Mouse (Mus musculus) MEL (cell line): ENCODE data around the gene Ssh3. TPM values are rescaled to one million over a fixed set of nuclear protein-coding genes. Genes with fewer than 3 reads are reported as not detected.

ENCODE experiments used
- DNase-seq: peaks from one replicate; pipeline ENCODE4 v3.0.0; 2011; ENCODE audit warnings: low read depth, low spot score
- H3K27ac ChIP-seq: 2 replicates; pipeline ENCODE4 v1.5.1; 2012; ENCODE audit warnings: low read depth, mild to moderate bottlenecking, control low read depth, low read length, moderate library complexity; ENCODE audit not compliant: control insufficient read depth
- H3K27me3 ChIP-seq, 2 experiments: fragments of 150-350 bp in 1 of 2; sonication (generic) in 1 of 2; 2 replicates each; pipeline ENCODE4 v1.6.1; 2012; ENCODE audit warnings: low read length in 2 of 2, mild to moderate bottlenecking in 2 of 2, improper control_type of control experiment in 1 of 2, moderate library complexity in 1 of 2; ENCODE audit not compliant: insufficient read depth in 2 of 2, control insufficient read depth in 1 of 2
- H3K36me3 ChIP-seq, 2 experiments: 2 replicates each; pipeline ENCODE4 v1.6.1; 2012 to 2014; ENCODE audit warnings: low read length in 2 of 2, improper control_type of control experiment in 1 of 2, inconsistent platforms in 1 of 2, mild to moderate bottlenecking in 1 of 2; ENCODE audit not compliant: insufficient read depth in 2 of 2, control insufficient read depth in 1 of 2
- H3K4me1 ChIP-seq, 2 experiments: fragments of 150-350 bp in 1 of 2; sonication (generic) in 1 of 2; 2 replicates each; pipeline ENCODE4 v1.6.1; 2012; ENCODE audit warnings: low read length in 2 of 2, improper control_type of control experiment in 1 of 2, mild to moderate bottlenecking in 1 of 2; ENCODE audit not compliant: insufficient read depth in 2 of 2, control insufficient read depth in 1 of 2
- H3K4me3 ChIP-seq, 2 experiments: fragments of 150-350 bp in 1 of 2; sonication (generic) in 1 of 2; 2 replicates each; pipeline ENCODE4 v1.5.1; 2012; ENCODE audit warnings: low read depth in 2 of 2, low read length in 2 of 2, mild to moderate bottlenecking in 2 of 2, moderate library complexity in 2 of 2, control low read depth in 1 of 2, improper control_type of control experiment in 1 of 2; ENCODE audit not compliant: control insufficient read depth in 1 of 2, insufficient read depth in 1 of 2
- H3K79me2 ChIP-seq: 2 replicates; pipeline ENCODE4 v1.6.1; 2012; ENCODE audit warnings: mild to moderate bottlenecking, low read length, moderate library complexity; ENCODE audit not compliant: control insufficient read depth, poor library complexity, insufficient read depth
- H3K9ac ChIP-seq: 2 replicates; pipeline ENCODE4 v1.6.1; 2012; ENCODE audit warnings: low read depth, mild to moderate bottlenecking, control low read depth, low read length, moderate library complexity; ENCODE audit not compliant: control insufficient read depth, poor library complexity, severe bottlenecking
- H3K9me3 ChIP-seq: fragments of 150-350 bp; sonication (generic); replicated peaks from 2 replicates; pipeline ENCODE4 v1.6.1; 2012; ENCODE audit warnings: mild to moderate bottlenecking, low read length, improper control_type of control experiment, moderate library complexity; ENCODE audit not compliant: insufficient read depth
- CHD1 ChIP-seq: IDR thresholded peaks from 2 replicates; pipeline ENCODE4 v1.6.1; 2012; ENCODE audit warnings: low read depth, mild to moderate bottlenecking, inconsistent platforms, low read length, improper control_type of control experiment
- CTCF ChIP-seq, 3 experiments: IDR thresholded peaks in 2 of 3; conservative IDR thresholded peaks in 1 of 3; 2 replicates each; pipeline ENCODE4 v1.5.1; 2011 to 2012; ENCODE audit warnings: low read length in 3 of 3, low read depth in 2 of 3, mild to moderate bottlenecking in 2 of 3, improper control_type of control experiment in 1 of 3, inconsistent platforms in 1 of 3, mixed read lengths in 1 of 3, moderate library complexity in 1 of 3; ENCODE audit not compliant: control insufficient read depth in 1 of 3, insufficient read depth in 1 of 3, poor library complexity in 1 of 3, severe bottlenecking in 1 of 3
- EP300 ChIP-seq, 2 experiments: IDR thresholded peaks; 2 replicates each; pipeline ENCODE4 v1.6.1; 2011; ENCODE audit warnings: improper control_type of control experiment in 2 of 2, low read length in 2 of 2, low read depth in 1 of 2, mild to moderate bottlenecking in 1 of 2
- ETS1 ChIP-seq: IDR thresholded peaks from 2 replicates; pipeline ENCODE4 v1.6.1; 2012; ENCODE audit warnings: low read depth, mild to moderate bottlenecking, inconsistent platforms, low read length, improper control_type of control experiment, moderate library complexity
- GABPA ChIP-seq: IDR thresholded peaks from 2 replicates; pipeline ENCODE4 v1.6.1; 2012; ENCODE audit warnings: low read depth, mild to moderate bottlenecking, inconsistent platforms, low read length, improper control_type of control experiment, moderate library complexity
- MAZ ChIP-seq: IDR thresholded peaks from 2 replicates; pipeline ENCODE4 v1.6.1; 2012; ENCODE audit warnings: low read depth, mild to moderate bottlenecking, inconsistent platforms, low read length, improper control_type of control experiment
- MEF2A ChIP-seq: IDR thresholded peaks from 2 replicates; pipeline ENCODE4 v1.6.1; 2014; ENCODE audit warnings: low read depth, mild to moderate bottlenecking, inconsistent platforms, low read length, improper control_type of control experiment; ENCODE audit not compliant: poor library complexity, insufficient replicate concordance, severe bottlenecking; ENCODE audit errors: extremely low read depth
- MYB ChIP-seq: IDR thresholded peaks from 2 replicates; pipeline ENCODE4 v1.6.1; 2011; ENCODE audit warnings: mild to moderate bottlenecking, low read depth, low read length, improper control_type of control experiment
- MYC ChIP-seq: IDR thresholded peaks from 2 replicates; pipeline ENCODE4 v1.6.1; 2011; ENCODE audit warnings: low read depth, mild to moderate bottlenecking, low read length, improper control_type of control experiment, moderate library complexity
- NELFE ChIP-seq: IDR thresholded peaks from 2 replicates; pipeline ENCODE4 v1.6.1; 2011; ENCODE audit warnings: low read depth, low read length, improper control_type of control experiment
- POLR2A ChIP-seq, 2 experiments: IDR thresholded peaks; 2 replicates each; pipeline ENCODE4 v1.6.1; 2011 to 2012; ENCODE audit warnings: low read length in 2 of 2, mild to moderate bottlenecking in 2 of 2, control low read depth in 1 of 2, improper control_type of control experiment in 1 of 2, low read depth in 1 of 2, moderate library complexity in 1 of 2; ENCODE audit not compliant: control insufficient read depth in 1 of 2, insufficient read depth in 1 of 2, poor library complexity in 1 of 2
- TAL1 ChIP-seq: IDR thresholded peaks from 2 replicates; pipeline ENCODE4 v1.6.1; 2012; ENCODE audit warnings: mild to moderate bottlenecking, inconsistent platforms, low read length, moderate library complexity, mixed read lengths
- UBTF ChIP-seq: IDR thresholded peaks from 2 replicates; pipeline ENCODE4 v1.6.1; 2012; ENCODE audit warnings: low read depth, mild to moderate bottlenecking, inconsistent platforms, low read length, improper control_type of control experiment, moderate library complexity, borderline replicate concordance; ENCODE audit not compliant: insufficient read depth
- USF2 ChIP-seq, 2 experiments: IDR thresholded peaks; 2 replicates each; pipeline ENCODE4 v1.6.1; 2011 to 2012; ENCODE audit warnings: improper control_type of control experiment in 2 of 2, low read length in 2 of 2, borderline replicate concordance in 1 of 2, inconsistent platforms in 1 of 2, low read depth in 1 of 2, mild to moderate bottlenecking in 1 of 2; ENCODE audit not compliant: insufficient read depth in 1 of 2
- ZC3H11A ChIP-seq: IDR thresholded peaks from 2 replicates; pipeline ENCODE4 v1.6.1; 2012; ENCODE audit warnings: low read depth, mild to moderate bottlenecking, inconsistent platforms, low read length, improper control_type of control experiment
- ZMIZ1 ChIP-seq: IDR thresholded peaks from 2 replicates; pipeline ENCODE4 v1.6.1; 2012; ENCODE audit warnings: low read depth, mild to moderate bottlenecking, inconsistent platforms, low read length, improper control_type of control experiment, moderate library complexity
- ZNF384 ChIP-seq: IDR thresholded peaks from 2 replicates; pipeline ENCODE4 v1.6.1; 2012; ENCODE audit warnings: low read depth, mild to moderate bottlenecking, inconsistent platforms, low read length, improper control_type of control experiment
- polyA plus RNA-seq, 2 experiments: library from polyadenylated mRNA; stranded (reverse) in 1 of 2; unstranded in 1 of 2; fragments of >175 nt in 1 of 2; fragments of >200 nt in 1 of 2; gene quantifications; 2 replicates each; pipeline versions ENCODE4 v1.2.1 to v1.2.4; 2012; ENCODE audit warnings: low replicate concordance in 2 of 2, low read depth in 1 of 2; ENCODE audit not compliant: insufficient read length in 2 of 2, insufficient read depth in 1 of 2, missing spikeins in 1 of 2
- total RNA-seq: library from RNA; depleted of rRNA; stranded (reverse); fragments of 300-350 nt; gene quantifications from 2 replicates; pipeline ENCODE4 v1.2.3, GENCODE M21; 2012

Ssh3 gene
- total and polyA plus RNA-seq, 3 experiments: 9.2 to 14.1 TPM; not detected in 1

DNA sequence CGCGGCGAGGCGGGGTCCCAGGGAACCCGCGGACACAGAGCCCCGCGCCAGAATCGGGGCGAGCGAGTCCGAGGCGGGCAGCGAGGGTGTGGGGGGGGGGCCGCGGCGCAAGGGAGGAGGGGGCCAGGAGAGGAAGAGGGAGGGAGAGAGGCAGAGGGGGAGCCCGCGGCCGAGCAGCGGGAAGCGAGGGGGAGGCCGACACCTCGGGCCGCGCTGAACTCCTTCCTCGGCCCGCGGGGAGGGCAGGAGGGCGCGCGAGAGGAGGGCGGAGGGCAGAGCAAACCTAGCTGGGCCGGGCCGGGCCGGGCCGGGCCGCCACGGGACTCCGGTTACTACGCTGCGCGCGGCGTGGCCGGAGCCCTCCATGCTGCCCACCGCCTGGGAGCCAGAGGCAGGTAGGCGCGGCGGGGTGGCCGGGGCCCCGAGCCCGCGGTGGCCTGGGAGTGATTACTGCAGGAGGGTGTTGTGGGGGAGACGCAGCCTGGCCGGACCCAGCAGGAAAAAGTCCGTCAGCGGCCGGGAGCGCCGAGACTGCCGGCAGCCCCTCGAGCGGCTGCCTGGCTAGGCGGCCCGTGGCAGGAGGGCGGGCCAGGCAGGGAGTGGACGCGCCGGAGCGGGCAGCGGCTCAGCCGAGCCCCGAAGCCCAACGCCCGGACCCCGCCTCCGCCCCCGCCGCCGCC, 54.1 kb downstream of the Ssh3 start (continued):
- TF ChIP-seq MEF2A: no peak

DNA sequence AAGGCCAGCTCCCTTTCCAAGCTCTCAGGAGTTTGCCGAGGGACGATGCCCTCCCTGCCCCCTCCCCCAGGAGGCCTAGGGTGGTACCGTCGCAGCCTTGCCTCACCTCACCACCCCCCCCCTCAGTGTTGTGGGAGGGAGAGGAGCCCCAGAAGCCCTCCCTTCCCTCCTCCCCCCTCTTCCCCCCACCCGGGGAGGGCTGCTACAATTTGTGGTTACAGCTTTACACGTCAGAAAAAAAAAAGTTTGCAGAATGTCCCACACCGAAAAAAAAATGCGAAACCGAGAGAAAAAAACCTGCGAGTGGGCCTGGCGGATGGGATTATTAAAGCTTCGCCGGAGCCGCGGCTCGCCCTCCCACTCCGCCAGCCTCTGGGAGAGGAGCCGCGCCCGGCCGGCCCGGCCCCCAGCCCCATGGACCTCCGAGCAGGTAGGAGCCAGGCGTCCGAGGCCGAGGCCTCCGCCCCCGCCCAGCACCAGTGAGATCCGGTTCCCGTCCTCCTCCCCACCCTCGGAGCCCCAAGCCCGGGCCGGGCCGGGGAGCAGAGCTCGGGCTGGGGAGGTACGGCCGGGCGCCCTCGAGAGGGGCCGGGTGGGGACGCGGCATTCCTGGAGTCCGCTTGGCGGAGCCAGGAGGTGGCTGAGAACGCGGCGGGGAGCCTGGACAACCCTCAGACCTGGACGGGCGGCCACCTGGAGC, 54.8 kb downstream of the Ssh3 start, which contains the start of the genes Clcf1 and AC109138.7:
Gene Clcf1 (plus strand): TSS at position 168 of the 700 bp plus-strand sequence.
Gene AC109138.7 (plus strand): TSS at position 287 of the 700 bp plus-strand sequence.
- no peak within 1 kb of the TSS for H3K27ac ChIP-seq
- DNase-seq: no peak
- H3K79me2 ChIP-seq: peaks cover 2% of the 10 kb centered on the region; the same call in 1 of the 2 replicates
- H3K4me1 ChIP-seq: peaks cover 2 to 13% of the 10 kb centered on the region in 2 experiments; a peak in 3 of 4 replicates
- H3K36me3 ChIP-seq: peaks cover 0 to 11% of the 10 kb centered on the region in 2 experiments; a peak in 2 of 4 replicates
- peak within 1 kb of the TSS; percentile 67 to 92 for H3K4me3 ChIP-seq
- TF ChIP-seq POLR2A (IDR thresholded peaks at IDR 0.05; ENCODE audit: control insufficient read depth in 1 of 2, insufficient read depth in 1 of 2, low read depth in 1 of 2, low read length in 2 of 2, poor library complexity in 1 of 2) (peak in 1 of 2 experiments; percentile 39; a peak in 2 of 4 replicates), UBTF (0 out of 2 replicates have a peak, but pooled peaks have one; percentile 58), TAL1 (no peak), MAZ (peak; percentile 86; the same call in 1 of the 2 replicates), MYB (no peak), ZNF384 (peak; percentile 76)
- peaks cover 10 to 18% of the 10 kb centered on the region in 2 experiments for H3K27me3 ChIP-seq
- H3K9me3 ChIP-seq: no peaks in the 10 kb centered on the region
- peak within 1 kb of the TSS; percentile 80 for H3K9ac ChIP-seq

DNA sequence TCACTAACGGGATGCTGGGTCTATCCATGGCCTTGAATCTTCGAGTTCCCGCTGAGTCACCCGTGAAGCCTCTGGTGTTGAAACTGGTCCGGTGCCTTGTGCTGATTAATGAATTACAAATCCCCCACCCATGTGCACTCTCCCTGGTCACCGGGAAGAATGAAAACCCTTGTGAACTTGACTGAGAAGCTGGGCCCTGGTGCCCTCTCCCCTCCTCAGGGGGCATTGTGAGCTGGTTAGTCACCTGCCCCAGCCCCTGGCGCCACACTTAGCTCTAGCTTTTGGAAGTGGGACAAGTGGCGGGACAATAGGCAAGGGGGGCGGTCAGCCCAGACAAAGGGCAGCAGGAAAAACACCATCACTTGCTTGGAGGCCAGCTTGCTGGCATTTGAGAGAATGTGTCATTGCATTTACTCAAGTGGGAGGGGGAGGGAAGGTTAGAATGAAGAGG, 55.4 kb downstream of the Ssh3 start:
- Histone ChIP-seq H3K9ac (peak overlapping the region; percentile 80; the same call in 1 of the 2 replicates), H3K27ac (no peak overlapping the region), H3K4me1 (peaks cover under 1 to 19% of the 10 kb centered on the region in 2 experiments), H3K4me3 (peak overlapping the region; percentile 67 to 92; a peak in 2 of 4 replicates), H3K27me3 (peaks cover 10 to 18% of the 10 kb centered on the region in 2 experiments), H3K9me3 (no peaks in the 10 kb centered on the region), H3K79me2 (peaks cover 2% of the 10 kb centered on the region; the same call in 1 of the 2 replicates), H3K36me3 (peaks cover 0 to 13% of the 10 kb centered on the region in 2 experiments; a peak in 2 of 4 replicates)
- no peak for DNase-seq
- no peak for TF ChIP-seq MAZ
- no peak for TF ChIP-seq GABPA
- no peak for TF ChIP-seq CHD1
- TF ChIP-seq POLR2A (IDR thresholded peaks at IDR 0.05; ENCODE audit: control insufficient read depth in 1 of 2, insufficient read depth in 1 of 2, low read depth in 1 of 2, low read length in 2 of 2, poor library complexity in 1 of 2): no peak
- no peak for TF ChIP-seq TAL1
- no peak for TF ChIP-seq ZMIZ1
- TF ChIP-seq ZC3H11A: no peak
- no peak for TF ChIP-seq USF2 (IDR thresholded peaks at IDR 0.05; ENCODE audit: borderline replicate concordance in 1 of 2, insufficient read depth in 1 of 2, low read depth in 1 of 2, low read length in 2 of 2)
- no peak for TF ChIP-seq MYC
- no peak for TF ChIP-seq ETS1
- no peak for TF ChIP-seq CTCF (IDR thresholded peaks at IDR 0.05 in 2 of 3, conservative IDR thresholded peaks at IDR 0.05 in 1 of 3; ENCODE audit: control insufficient read depth in 1 of 3, insufficient read depth in 1 of 3, low read depth in 2 of 3, low read length in 3 of 3, poor library complexity in 1 of 3, severe bottlenecking in 1 of 3)
- no peak for TF ChIP-seq EP300 (IDR thresholded peaks at IDR 0.05; ENCODE audit: low read depth in 1 of 2, low read length in 2 of 2)
- TF ChIP-seq NELFE: no peak
